Comparison of ENCODE assay signal across 8 mouse cellular contexts in the genomic region with DNA sequence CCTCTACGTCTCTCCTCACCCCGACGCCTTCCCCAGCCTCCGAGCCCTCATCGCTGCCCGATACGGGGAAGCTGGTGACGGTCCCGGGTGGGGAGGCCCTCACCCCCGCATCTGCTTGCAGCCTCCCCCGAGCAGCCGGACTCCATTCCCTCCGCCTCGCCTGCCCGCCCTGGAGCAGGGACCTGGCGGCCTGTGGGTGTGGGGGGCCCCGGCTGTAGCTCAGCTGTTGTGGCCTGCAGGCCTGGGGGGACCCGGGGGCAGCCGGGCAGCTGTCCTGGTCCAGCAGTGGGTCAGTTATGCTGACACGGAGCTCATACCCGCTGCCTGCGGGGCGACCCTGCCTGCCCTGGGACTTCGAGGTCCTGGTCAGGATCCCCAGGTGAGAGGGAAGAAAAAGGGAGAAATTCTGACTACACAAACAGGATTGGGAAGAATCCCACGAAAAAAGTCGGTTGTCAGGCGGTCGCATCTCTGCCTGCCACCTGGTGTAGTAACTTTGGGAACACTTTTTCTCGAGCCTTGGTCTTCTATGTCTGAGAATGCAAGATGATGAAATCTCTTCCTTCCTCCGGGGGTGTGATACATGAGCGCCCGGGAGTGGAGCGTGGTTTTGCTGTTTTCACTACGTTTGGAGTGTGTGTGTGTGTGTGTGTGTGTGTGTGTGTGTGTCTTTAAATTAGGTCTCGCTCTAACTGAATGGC. TPM values are rescaled to one million over a fixed set of nuclear protein-coding genes. Genes with fewer than 3 reads are reported as not detected.
DNase-seq lines count a peak whose midpoint lies in the region; ATAC-seq and TF ChIP-seq lines count a peak whose summit lies in the region.

No protein-coding gene starts in this region.

- H3K27me3 ChIP-seq in testis, adult 2 months (ENCODE audit: control insufficient read depth, insufficient read depth, low read length): no peaks in the 10 kb centered on the region
- H3K27me3 ChIP-seq in forebrain, embryonic 14.5 days (replicated peaks; ENCODE audit: control insufficient read depth, insufficient read depth, low read length): no peaks in the 10 kb centered on the region

- peak overlapping the region; percentile 94 for H3K4me3 ChIP-seq in testis, adult 2 months (ENCODE audit: control insufficient read depth, low read depth, low read length)
- peak overlapping the region; percentile 88 for H3K4me3 ChIP-seq in forebrain, embryonic 14.5 days (ENCODE audit: low read depth, low read length)

- H3K9ac ChIP-seq in forebrain, embryonic 14.5 days (ENCODE audit: low read length): peak overlapping the region; percentile 93

- peak overlapping the region; percentile 100 for H3K4me2 ChIP-seq in forebrain, embryonic 14.5 days (ENCODE audit: low read length)

- H3K27ac ChIP-seq in testis, adult 2 months (ENCODE audit: control insufficient read depth, insufficient read depth, low read depth, low read length): peak overlapping the region; percentile 94
- H3K27ac ChIP-seq in forebrain, embryonic 14.5 days (ENCODE audit: low read depth, low read length): peak overlapping the region; percentile 96

- under 1% methylated on average over 34 of the region's 35 CpGs for WGBS in forebrain, embryonic 14.5 days

- no peak for ATAC-seq in forebrain, embryonic 14.5 days

- peaks cover 3% of the 10 kb centered on the region for H3K36me3 ChIP-seq in testis, adult 2 months (ENCODE audit: control insufficient read depth, insufficient read depth, low read length)
- H3K36me3 ChIP-seq in forebrain, embryonic 14.5 days (ENCODE audit: control insufficient read depth, insufficient read depth, low read length): peaks cover 33% of the 10 kb centered on the region

- TF ChIP-seq POLR2A in testis, adult 2 months (IDR thresholded peaks at IDR 0.05; ENCODE audit: control insufficient read depth, low read depth, low read length): no peak

- DNase-seq in embryo, embryonic 10.5 days (ENCODE audit: low spot score): peak; percentile 53
- no peak for DNase-seq in embryo, embryonic 10 days (ENCODE audit: low spot score)
- no peak for DNase-seq in testis, postnatal 14 days (ENCODE audit: low spot score)
- peak; percentile 20 for DNase-seq in forebrain, embryonic 14.5 days (ENCODE audit: low spot score)
- DNase-seq in liver: peak; percentile 53
- DNase-seq in naive thymus-derived CD4-positive, alpha-beta T cell, adult 2 months (ENCODE audit: low read depth): peak; percentile 69
- DNase-seq in yolk sac, embryonic 10.5 days (ENCODE audit: low spot score): no peak

- H3K9me3 ChIP-seq in forebrain, embryonic 14.5 days (replicated peaks; ENCODE audit: control insufficient read depth, low read length): no peaks in the 10 kb centered on the region

- H3K4me1 ChIP-seq in testis, adult 2 months (ENCODE audit: control insufficient read depth, insufficient read depth, low read length): peaks cover 13% of the 10 kb centered on the region
- H3K4me1 ChIP-seq in forebrain, embryonic 14.5 days (ENCODE audit: control insufficient read depth, insufficient read depth, low read length): peaks cover 12% of the 10 kb centered on the region

- TF ChIP-seq CTCF in testis, adult 2 months (IDR thresholded peaks at IDR 0.05; ENCODE audit: control insufficient read depth, insufficient read depth, insufficient replicate concordance, low read depth, low read length): no peak

RNA-seq across cellular contexts. Expression of gene Vars, which starts 0.8 kb away (rescaled TPM):
- 261 and 309 TPM in 2 replicates for polyA plus RNA-seq in testis, adult 2 months (2012; rRNA removed)
- polyA plus RNA-seq in forebrain, embryonic 14.5 days (2014; fragmentation: Nextera tagmentation; extraction: Ambion mirVana): 42.4 and 53.9 TPM in 2 replicates

RNA-seq across cellular contexts. Expression of gene Vwa7, which starts 14.8 kb away (rescaled TPM):
- polyA plus RNA-seq in testis, adult 2 months (2012; rRNA removed): 0.65 and 0.84 TPM in 2 replicates
- polyA plus RNA-seq in forebrain, embryonic 14.5 days (2014; fragmentation: Nextera tagmentation; extraction: Ambion mirVana): 0.05 and 0.11 TPM in 2 replicates

RNA-seq across cellular contexts. Expression of gene Lsm2, which starts 19.9 kb away (rescaled TPM):
- 480 and 579 TPM in 2 replicates for polyA plus RNA-seq in testis, adult 2 months (2012; rRNA removed)
- 131 and 148 TPM in 2 replicates for polyA plus RNA-seq in forebrain, embryonic 14.5 days (2014; fragmentation: Nextera tagmentation; extraction: Ambion mirVana)

RNA-seq across cellular contexts. Expression of gene Sapcd1, which starts 26.2 kb away (rescaled TPM):
- polyA plus RNA-seq in testis, adult 2 months (2012; rRNA removed): 3.5 and 3.8 TPM in 2 replicates
- polyA plus RNA-seq in forebrain, embryonic 14.5 days (2014; fragmentation: Nextera tagmentation; extraction: Ambion mirVana): 2.9 and 6.2 TPM in 2 replicates

RNA-seq across cellular contexts. Expression of gene Hspa1l, which starts 29.1 kb away (rescaled TPM):
- 718 and 731 TPM in 2 replicates for polyA plus RNA-seq in testis, adult 2 months (2012; rRNA removed)
- polyA plus RNA-seq in forebrain, embryonic 14.5 days (2014; fragmentation: Nextera tagmentation; extraction: Ambion mirVana): 1.3 and 1.4 TPM in 2 replicates

Comparison
In these comparisons a context has a peak if more than half of its experiments do, and no peak if none do; other contexts are left out.
1. DNase-seq: peak in embryo, embryonic 10.5 days (single experiment), forebrain, embryonic 14.5 days (single experiment), liver (single experiment) and naive thymus-derived CD4-positive, alpha-beta T cell, adult 2 months (single experiment); none in embryo, embryonic 10 days (single experiment), testis, postnatal 14 days (single experiment) and yolk sac, embryonic 10.5 days (single experiment).